Mouse (Mus musculus): ENCODE data around the gene Rnf151.
"Not testable (repeated sequence)": the region's sequence is repeated elsewhere in the genome, so short reads cannot be mapped to it uniquely, and the experiment has no call there.

Rnf151 gene

GRCm38 (mm10) chr17:24701251-24701650 is 16.6 kb downstream of the Rnf151 start:
- DNase-seq, result peak; percentile 91

DNA sequence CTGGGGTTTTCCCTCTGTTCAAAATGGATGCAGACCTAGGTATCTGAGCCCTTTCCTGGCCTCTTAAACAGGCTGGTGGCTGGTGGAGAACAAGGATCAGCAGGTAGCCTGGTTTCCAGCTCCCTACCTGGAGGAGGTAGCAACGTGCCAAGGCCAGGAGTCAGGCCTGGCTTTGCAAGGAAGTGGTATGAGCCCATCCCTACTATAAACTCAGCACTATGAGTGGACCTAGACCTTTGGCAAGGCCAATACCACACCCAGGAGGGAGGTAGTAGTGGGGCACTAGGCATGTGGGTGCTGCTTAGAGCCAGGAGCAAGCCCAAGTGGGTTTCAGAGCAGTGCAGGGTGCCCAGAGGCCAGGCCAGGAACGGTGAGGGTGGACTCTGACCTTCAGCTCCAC is 18.4 kb downstream of the Rnf151 start:
- peak; percentile 81 for DNase-seq

DNA sequence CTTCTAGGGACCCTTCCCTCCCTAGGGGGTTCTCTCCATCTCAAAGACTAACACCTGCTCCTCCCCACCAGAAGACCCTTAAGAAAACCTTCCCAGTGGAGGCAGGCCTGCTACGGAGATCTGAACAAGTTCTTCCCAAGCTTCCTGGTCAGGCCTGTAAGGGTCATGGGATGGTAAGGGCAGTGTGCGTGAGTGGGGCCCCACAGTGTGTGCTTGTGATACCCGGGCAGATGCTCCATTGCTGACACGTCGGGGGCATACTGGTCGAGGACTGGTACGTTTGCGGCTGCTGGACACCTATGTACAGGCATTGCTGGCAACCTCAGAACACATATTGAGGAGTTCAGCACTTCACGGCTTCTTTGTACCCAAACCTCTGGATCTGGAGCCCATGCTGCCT is 19.1 kb downstream of the Rnf151 start:
- DNase-seq, result peak; percentile 90

GRCm38 (mm10) chr17:24697985-24698384 is 19.9 kb downstream of the Rnf151 start:
- DNase-seq, result peak; percentile 89

GRCm38 (mm10) chr17:24696011-24696697 is 21.7 kb downstream of the Rnf151 start, which contains the start of the genes Gfer and Noxo1:
TSS of gene Gfer (minus strand) at chr17:24696156.
TSS of gene Noxo1 (plus strand) at chr17:24696234.
- peak; percentile 99 for DNase-seq

- DNase-seq, result no peak
These were observed 22.4 kb downstream of the Rnf151 start for GRCm38 (mm10) chr17:24695326-24696010.

DNA sequence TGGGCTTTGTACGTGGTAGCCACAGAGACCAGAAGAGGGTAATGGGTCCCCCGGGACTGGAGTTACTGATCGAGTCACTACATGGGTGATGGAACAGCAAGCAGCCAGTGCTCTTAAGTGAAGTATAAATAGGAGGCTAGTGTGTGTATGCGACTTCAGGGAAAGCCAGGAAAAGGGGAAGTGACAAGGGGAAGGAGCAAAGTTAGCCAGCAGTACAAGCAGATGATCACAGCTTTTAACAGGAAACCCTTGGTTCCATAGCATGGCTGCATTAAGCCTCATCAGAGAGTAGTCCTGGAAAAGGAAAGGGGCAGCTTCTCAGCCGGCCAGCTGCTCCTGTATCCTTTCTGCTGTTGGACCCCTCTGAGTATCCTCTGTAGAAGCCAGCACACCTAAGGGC is 25.5 kb downstream of the Rnf151 start:
- DNase-seq, result peak; percentile 87

GRCm38 (mm10) chr17:24689251-24690081 is 28.4 kb downstream of the Rnf151 start, which contains the start of gene Syngr3:
TSS of gene Syngr3 (minus strand) at chr17:24689955.
- DNase-seq, result peak; percentile 87

GRCm38 (mm10) chr17:24687599-24687998 is 30.3 kb downstream of the Rnf151 start:
- DNase-seq, result peak; percentile 79

DNA sequence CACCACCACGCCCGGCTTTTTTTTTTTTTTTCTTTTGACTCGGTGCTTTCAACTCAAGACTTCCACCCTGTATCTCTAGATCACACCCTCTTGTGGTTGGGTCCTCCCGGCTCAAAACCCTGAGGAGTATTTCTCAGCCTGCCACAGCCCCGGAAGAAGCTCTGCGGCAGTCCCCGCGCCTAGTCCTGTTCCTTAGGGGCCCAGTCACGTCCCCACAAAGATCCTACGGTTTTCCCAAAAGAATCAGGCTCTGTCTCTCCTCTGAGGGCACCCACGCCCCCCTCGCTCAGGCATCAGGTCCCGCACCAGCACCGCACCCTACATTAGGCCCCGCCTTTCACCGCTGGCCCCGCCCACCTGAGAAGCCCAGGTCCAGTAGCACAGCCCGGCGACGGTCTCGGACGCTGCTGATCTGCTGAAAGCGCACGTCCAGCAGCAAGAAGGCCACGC is 30.7 kb downstream of the Rnf151 start:
- DNase-seq, result peak; percentile 96

- DNase-seq, result peak; percentile 92
These were observed 31.3 kb downstream of the Rnf151 start for GRCm38 (mm10) chr17:24686514-24686913.

DNA sequence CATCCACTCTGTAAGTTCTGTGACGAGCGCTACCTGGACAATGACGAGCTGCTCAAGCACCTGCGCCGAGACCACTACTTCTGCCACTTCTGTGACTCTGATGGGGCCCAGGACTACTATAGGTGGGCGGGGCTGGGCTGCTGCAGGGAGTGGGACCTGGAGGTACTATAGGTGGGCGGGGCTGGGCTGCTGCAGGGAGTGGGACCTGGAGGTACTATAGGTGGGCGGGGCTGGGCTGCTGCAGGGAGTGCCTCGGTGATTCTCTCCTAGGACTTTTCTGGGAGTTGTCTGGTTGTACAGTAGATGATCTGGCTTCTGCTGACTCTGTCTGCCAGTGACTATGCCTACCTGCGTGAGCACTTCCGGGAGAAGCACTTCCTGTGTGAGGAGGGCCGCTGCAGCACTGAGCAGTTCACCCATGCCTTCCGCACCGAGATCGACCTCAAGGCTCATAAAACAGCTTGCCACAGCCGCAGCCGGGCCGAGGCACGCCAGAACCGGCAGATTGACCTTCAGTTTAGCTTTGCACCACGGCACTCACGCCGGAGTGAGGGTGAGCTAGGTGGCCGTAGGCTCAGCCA is 40.3 kb downstream of the Rnf151 start:
- peak; percentile 88 for DNase-seq

DNA sequence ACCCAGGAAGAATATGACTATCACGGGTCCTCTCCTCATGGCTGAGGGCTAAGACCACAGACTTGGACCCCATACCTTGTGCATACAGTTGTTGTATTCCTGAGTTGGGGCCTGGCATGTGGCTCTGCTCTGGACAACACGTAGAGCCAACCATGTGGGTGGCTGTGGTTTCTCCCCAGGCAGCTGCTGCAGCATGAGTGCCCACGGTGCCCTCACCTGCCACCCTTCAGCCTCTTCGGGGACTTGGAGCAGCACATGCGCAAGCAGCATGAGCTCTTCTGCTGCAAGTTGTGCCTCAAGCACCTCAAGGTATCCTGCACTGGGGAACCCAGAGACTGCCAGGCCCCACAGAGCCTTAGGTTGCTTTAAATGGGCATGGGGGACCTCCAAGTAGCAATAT is 41.0 kb downstream of the Rnf151 start:
- DNase-seq, result peak; percentile 86

GRCm38 (mm10) chr17:24676187-24676586 is 41.7 kb downstream of the Rnf151 start:
- DNase-seq, result peak; percentile 94

GRCm38 (mm10) chr17:24674277-24674676 is 43.6 kb downstream of the Rnf151 start:
- DNase-seq, result peak; percentile 88

- peak; percentile 98 for DNase-seq
These were observed 45.7 kb downstream of the Rnf151 start for GRCm38 (mm10) chr17:24672141-24672540.

DNA sequence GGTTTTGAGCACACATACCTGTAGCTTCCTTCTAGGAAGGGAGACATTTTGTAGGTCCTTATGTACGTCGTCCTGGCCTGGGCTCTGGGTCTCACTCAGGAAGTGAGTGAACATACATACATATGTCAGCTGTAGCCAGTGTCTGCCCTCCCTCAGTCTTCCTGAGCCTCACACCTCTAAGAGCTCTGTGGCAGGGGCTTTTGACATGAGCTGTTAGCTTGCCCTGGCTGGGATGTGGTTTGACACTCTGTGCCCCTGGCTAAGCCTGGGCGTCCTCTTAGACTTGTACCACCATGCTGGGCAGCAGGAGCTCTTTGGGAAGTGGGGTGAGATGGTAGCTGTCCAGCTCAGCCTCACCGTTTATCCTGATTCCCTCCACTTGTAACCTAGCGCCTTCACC is 46.5 kb downstream of the Rnf151 start:
- peak; percentile 91 for DNase-seq

DNA sequence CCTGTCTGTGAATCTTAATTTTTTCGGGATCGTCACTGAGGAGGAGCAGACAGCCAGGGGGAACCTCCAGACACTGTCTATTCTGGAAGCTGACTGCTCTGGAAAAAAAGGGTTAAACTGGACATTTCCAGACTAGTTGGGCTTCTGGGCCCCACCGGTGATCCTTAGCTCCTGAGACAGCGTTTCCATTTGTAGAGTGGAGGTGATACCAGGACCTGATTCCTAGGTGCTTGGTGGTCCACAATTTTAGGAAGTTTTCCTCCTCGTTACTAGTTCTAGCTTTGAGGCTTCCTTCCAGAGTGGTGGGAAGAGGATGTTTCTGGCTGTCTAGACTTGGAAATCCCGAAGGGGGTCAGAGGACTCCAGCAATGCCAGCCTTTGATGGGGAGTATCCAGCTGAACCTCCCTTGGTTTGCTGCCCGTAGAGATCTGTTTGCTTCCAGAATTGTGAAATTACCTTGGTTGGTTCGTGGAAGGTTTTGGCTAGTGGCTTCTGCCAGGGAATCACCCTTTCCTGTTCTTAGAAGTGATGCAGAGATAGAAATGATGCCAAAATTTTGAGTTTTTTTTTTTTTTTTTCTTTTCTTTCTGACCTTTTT is 47.5 kb downstream of the Rnf151 start:
- peak; percentile 82 for DNase-seq

DNA sequence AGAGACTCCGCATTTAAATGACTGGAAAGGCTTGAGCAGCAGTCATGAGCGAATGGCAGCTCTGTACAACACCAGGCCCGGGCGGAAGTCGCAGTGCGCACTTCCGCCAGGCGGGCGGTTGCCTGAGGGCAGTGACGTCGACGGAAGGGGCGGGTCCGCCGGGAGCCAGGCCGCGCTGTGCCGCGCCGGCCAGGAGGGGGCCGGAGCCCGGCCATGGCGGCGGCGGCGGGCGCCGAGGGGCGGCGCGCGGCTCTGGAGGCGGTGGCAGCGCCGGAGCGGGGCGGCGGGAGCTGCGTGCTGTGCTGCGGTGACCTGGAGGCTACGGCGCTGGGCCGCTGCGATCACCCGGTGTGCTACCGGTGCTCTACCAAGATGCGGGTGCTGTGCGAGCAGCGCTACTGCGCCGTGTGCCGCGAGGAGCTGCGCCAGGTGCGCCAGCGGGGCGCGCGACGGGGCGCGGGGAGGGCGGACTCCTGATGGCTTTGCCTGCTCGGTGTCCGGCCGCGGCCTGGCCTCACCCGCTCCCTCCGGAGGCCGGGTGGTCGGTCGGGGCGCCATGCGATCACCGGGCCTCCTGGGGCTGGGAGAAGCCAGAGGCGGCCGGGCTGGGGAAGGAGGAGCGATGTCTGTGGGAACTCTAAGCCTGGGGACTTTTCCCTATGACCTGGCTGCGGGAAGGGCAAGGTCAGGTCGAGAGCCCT is 48.2 kb downstream of the Rnf151 start, which contains the start of gene Zfp598:
Gene Zfp598, plus strand, starts transcription at position 143 of the 701 bp plus-strand sequence.
- DNase-seq, result peak; percentile 99

- DNase-seq, result not testable (repeated sequence)
These were observed 48.7 kb downstream of the Rnf151 start for GRCm38 (mm10) chr17:24669214-24669544.

DNA sequence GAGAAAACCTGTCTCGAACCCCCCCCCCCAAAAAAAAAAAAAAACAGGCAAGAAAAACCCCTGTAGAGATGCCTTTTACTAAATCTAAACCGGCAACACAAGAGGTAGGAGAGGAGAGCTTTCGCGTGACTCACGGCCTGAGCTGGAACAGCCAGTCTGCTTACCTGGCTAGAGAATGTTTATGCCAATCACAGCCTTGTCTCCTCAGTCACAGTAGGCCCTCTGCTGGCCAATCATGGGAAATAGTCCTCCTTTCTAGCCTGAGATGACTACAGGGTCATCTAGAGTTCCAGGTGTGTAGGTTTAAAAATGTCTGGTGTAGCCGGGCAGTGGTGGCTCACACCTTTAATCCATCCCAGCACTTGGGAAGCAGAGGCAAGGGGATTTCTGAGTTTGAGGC is 50.4 kb downstream of the Rnf151 start:
- peak; percentile 94 for DNase-seq

DNA sequence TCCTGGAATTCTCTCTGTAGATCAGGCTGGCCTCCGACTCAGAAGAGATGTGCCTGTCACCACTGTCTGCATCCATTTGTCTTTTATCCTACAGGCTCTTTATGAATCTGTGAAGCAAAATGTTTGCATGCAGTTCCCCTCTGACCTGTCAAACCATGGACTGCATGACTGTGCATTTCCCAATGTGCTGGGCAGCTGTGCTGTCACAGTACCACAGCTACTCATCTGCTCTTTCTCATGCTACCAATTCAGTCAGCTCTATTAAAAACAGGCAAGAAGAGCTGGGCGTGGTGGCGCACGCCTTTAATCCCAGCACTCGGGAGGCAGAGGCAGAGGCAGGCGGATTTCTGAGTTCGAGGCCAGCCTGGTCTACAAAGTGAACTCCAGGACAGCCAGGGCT is 50.9 kb downstream of the Rnf151 start:
- not testable (repeated sequence) for DNase-seq

Measured in heart, adult 11 months (tissue).